In the genomic region with DNA sequence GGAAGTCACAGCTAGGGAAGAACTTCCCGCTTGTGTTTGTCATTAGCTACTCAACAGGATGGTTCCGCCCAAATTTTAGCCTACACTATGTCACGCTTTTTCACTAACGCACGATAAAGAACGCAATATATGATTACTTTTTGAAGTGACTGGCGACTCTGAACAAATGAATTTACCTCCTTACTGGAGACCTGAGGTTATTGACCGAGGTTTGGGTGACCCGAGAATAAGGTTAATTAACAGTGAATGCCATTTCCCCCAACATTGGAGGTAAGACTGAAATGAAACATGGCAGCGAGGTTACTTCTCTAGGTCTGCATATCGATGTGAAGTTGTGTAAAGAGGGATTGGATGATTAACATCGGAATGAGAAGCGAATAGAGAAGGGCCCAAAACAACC, we compare ENCODE assay signal across 8 mouse cellular contexts. TPM values are rescaled to one million over a fixed set of nuclear protein-coding genes. Genes with fewer than 3 reads are reported as not detected.
A peak's percentile ranks its signal among the peaks of the same experiment; 100 is the strongest.
DNase-seq lines count a peak whose midpoint lies in the region; ATAC-seq and TF ChIP-seq lines count a peak whose summit lies in the region.

No protein-coding gene starts in this region.

- no peak for ATAC-seq in lung, embryonic 14.5 days (ENCODE audit: insufficient read depth)
- ATAC-seq in intestine, postnatal 0 days: no peak

- peak overlapping the region; percentile 83 for H3K4me2 ChIP-seq in lung, embryonic 14.5 days
- peak overlapping the region; percentile 96 for H3K4me2 ChIP-seq in intestine, postnatal 0 days (replicated peaks; ENCODE audit: low read depth)

- H3K9ac ChIP-seq in lung, embryonic 14.5 days: peak overlapping the region; percentile 96
- H3K9ac ChIP-seq in intestine, postnatal 0 days (ENCODE audit: low read depth, low read length): peak overlapping the region; percentile 85; the same call in 1 of the 2 replicates

- 2% methylated on average over 13 of the region's 13 CpGs for WGBS in lung, embryonic 14.5 days
- 2% methylated on average over 13 of the region's 13 CpGs for WGBS in intestine, postnatal 0 days
- WGBS in cerebellum, adult 2 months: 2% methylated on average over 13 of the region's 13 CpGs

- TF ChIP-seq POLR2A in cerebellum, adult 2 months (IDR thresholded peaks at IDR 0.05; ENCODE audit: borderline replicate concordance, insufficient read depth, low read length): no peak

- H3K9me3 ChIP-seq in lung, embryonic 14.5 days (ENCODE audit: low read depth, low read length): no peaks in the 10 kb centered on the region
- no peaks in the 10 kb centered on the region for H3K9me3 ChIP-seq in intestine, postnatal 0 days (ENCODE audit: control insufficient read depth)

- DNase-seq in lung, embryonic 14.5 days: peak; percentile 47
- no peak for DNase-seq in lung, postnatal 4 days
- DNase-seq in embryo, embryonic 11.5 days (ENCODE audit: low read depth, low spot score): peak; percentile 9
- peak; percentile 5 for DNase-seq in retina, embryonic 14.5 days (ENCODE audit: low spot score)
- DNase-seq in cerebellum, adult 2 months: no peak
- no peak for DNase-seq in left cerebral cortex, adult 11 months (ENCODE audit: low spot score)
- DNase-seq in lung, postnatal 10 days: no peak

- H3K4me1 ChIP-seq in lung, embryonic 14.5 days (ENCODE audit: insufficient read depth): peaks cover 3% of the 10 kb centered on the region; the same call in 1 of the 2 replicates
- peaks cover 6% of the 10 kb centered on the region; the same call in 1 of the 2 replicates for H3K4me1 ChIP-seq in intestine, postnatal 0 days (replicated peaks; ENCODE audit: control insufficient read depth, insufficient read depth, low read length)
- peaks cover 2% of the 10 kb centered on the region for H3K4me1 ChIP-seq in cerebellum, adult 2 months (ENCODE audit: control insufficient read depth, insufficient read depth, low read length)

- H3K27me3 ChIP-seq in lung, embryonic 14.5 days (ENCODE audit: insufficient read depth, low read length): no peaks in the 10 kb centered on the region
- no peaks in the 10 kb centered on the region for H3K27me3 ChIP-seq in intestine, postnatal 0 days (replicated peaks; ENCODE audit: control insufficient read depth, insufficient read depth, low read length)
- no peaks in the 10 kb centered on the region for H3K27me3 ChIP-seq in cerebellum, adult 2 months (ENCODE audit: control insufficient read depth, insufficient read depth, low read length)

- peak overlapping the region; percentile 86 for H3K4me3 ChIP-seq in lung, embryonic 14.5 days (ENCODE audit: low read depth, low read length)
- peak overlapping the region; percentile 79 for H3K4me3 ChIP-seq in intestine, postnatal 0 days (ENCODE audit: low read depth, low read length)
- H3K4me3 ChIP-seq in cerebellum, adult 2 months (replicated peaks; ENCODE audit: insufficient read depth, low read depth, low read length): no peak overlapping the region

- no peak for TF ChIP-seq CTCF in lung, embryonic 14.5 days (IDR thresholded peaks at IDR 0.05; ENCODE audit: low read depth)
- no peak for TF ChIP-seq CTCF in intestine, postnatal 0 days (IDR thresholded peaks at IDR 0.05; ENCODE audit: low read depth)
- TF ChIP-seq CTCF in cerebellum, adult 2 months (IDR thresholded peaks at IDR 0.05; ENCODE audit: borderline replicate concordance, insufficient read depth, low read depth, low read length): no peak

- H3K27ac ChIP-seq in lung, embryonic 14.5 days (ENCODE audit: low read depth): peak overlapping the region; percentile 96; the same call in 1 of the 2 replicates
- 0 out of 2 replicates have a peak overlapping the region, but pooled peaks have one; percentile 93 for H3K27ac ChIP-seq in intestine, postnatal 0 days (ENCODE audit: low read depth, low read length)
- H3K27ac ChIP-seq in cerebellum, adult 2 months (ENCODE audit: insufficient read depth, low read length): no peak overlapping the region

- H3K36me3 ChIP-seq in lung, embryonic 14.5 days (ENCODE audit: insufficient read depth): 0 out of 2 replicates have a peak, but pooled peaks cover 2% of the 10 kb centered on the region
- no peaks in the 10 kb centered on the region for H3K36me3 ChIP-seq in intestine, postnatal 0 days (ENCODE audit: control insufficient read depth, insufficient read depth)

RNA-seq across cellular contexts. Expression of a gene that starts 0.7 kb away (rescaled TPM):
- polyA plus RNA-seq in lung, embryonic 14.5 days (2014; fragmentation: Nextera tagmentation; extraction: Ambion mirVana): 15.6 and 16.4 TPM in 2 replicates
- 1.1 and 1.2 TPM in 2 replicates for polyA plus RNA-seq in intestine, postnatal 0 days (2015; fragmentation: Nextera tagmentation; extraction: Ambion mirVana)
- 0.29 and 0.67 TPM in 2 replicates for polyA plus RNA-seq in cerebellum, adult 2 months (2012; rRNA removed)

RNA-seq across cellular contexts. Expression of a gene that starts 0.8 kb away (rescaled TPM):
- 133 and 138 TPM in 2 replicates for polyA plus RNA-seq in lung, embryonic 14.5 days (2014; fragmentation: Nextera tagmentation; extraction: Ambion mirVana)
- 71.1 and 73.6 TPM in 2 replicates for polyA plus RNA-seq in intestine, postnatal 0 days (2015; fragmentation: Nextera tagmentation; extraction: Ambion mirVana)
- 44.3 and 46.1 TPM in 2 replicates for polyA plus RNA-seq in cerebellum, adult 2 months (2012; rRNA removed)

RNA-seq across cellular contexts. Expression of a gene that starts 56.1 kb away (rescaled TPM):
- not detected in 2 replicates for polyA plus RNA-seq in lung, embryonic 14.5 days (2014; fragmentation: Nextera tagmentation; extraction: Ambion mirVana)
- not detected in 2 replicates for polyA plus RNA-seq in intestine, postnatal 0 days (2015; fragmentation: Nextera tagmentation; extraction: Ambion mirVana)
- polyA plus RNA-seq in cerebellum, adult 2 months (2012; rRNA removed): not detected in 2 replicates

Comparison
In these comparisons a context has a peak if more than half of its experiments do, and no peak if none do; other contexts are left out.
1. DNase-seq: peak in lung, embryonic 14.5 days (single experiment), embryo, embryonic 11.5 days (single experiment) and retina, embryonic 14.5 days (single experiment); none in lung, postnatal 4 days (0 of 2), cerebellum, adult 2 months (0 of 2), left cerebral cortex, adult 11 months (single experiment) and lung, postnatal 10 days (single experiment).